Mouse (Mus musculus): ENCODE results near the gene Kri1. TPM values are rescaled to one million over a fixed set of nuclear protein-coding genes. Genes with fewer than 3 reads are reported as not detected.
A peak's percentile ranks its signal among the peaks of the same experiment; 100 is the strongest.
"Not testable (repeated sequence)": the region's sequence is repeated elsewhere in the genome, so short reads cannot be mapped to it uniquely, and the experiment has no call there.

Gene Kri1
- polyA plus RNA-seq, 1 experiment from 2014 or later = 12.9 TPM

DNA sequence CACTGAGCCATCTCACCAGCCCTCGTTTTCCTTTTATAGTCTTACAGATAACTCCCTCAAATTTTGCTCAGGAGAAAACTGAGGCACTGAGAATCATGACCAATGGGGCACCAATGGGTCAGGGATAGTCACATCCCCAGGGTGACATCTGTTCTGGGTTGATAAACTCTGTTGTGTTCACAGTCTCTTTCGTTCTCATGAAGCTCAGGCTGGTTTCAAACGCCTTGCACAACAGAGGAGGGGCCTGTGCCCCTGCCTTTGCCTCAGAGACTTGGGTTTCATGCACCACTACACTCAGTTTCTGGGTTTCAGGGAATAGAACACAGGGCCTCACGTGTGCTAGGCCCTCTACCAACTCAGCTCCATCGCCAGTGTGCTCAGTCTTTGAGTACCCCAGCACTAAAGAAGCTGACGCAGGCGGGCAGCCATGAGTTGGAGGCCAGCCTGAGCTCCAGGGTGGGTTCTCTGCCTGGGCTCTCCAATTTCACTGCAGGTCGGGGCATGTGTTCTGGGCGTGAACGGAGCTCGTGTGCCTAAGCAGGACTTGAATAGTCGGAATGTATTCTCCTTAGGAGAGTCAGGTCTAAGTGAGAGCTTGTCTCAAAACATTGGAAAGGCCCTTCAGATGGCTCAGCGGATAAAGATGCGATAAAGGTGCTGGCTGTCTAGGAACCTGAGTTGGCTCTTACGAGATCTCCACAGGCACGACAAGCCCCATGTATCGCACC, 23.3 kb downstream of the Kri1 start:
- peak overlapping the region; percentile 70 for H3K4me2 ChIP-seq (ENCODE audit: low read length)
- H3K4me1 ChIP-seq (ENCODE audit: control insufficient read depth, insufficient read depth, low read length) = peaks cover 16% of the 10 kb centered on the region
- ATAC-seq (ENCODE audit: low FRiP score, low TSS enrichment) = 0 out of 2 replicates have a peak, but pooled peaks have one; percentile 3
- no peak for DNase-seq
- peak overlapping the region; percentile 76 for H3K27ac ChIP-seq (replicated peaks; ENCODE audit: low read depth, low read length)
- WGBS = 17% methylated on average over 17 of the region's 17 CpGs
- H3K36me3 ChIP-seq (ENCODE audit: control insufficient read depth, insufficient read depth, low read length) = peaks cover 23% of the 10 kb centered on the region
- no peaks in the 10 kb centered on the region for H3K27me3 ChIP-seq (ENCODE audit: control insufficient read depth, insufficient read depth, low read length)
- H3K4me3 ChIP-seq (replicated peaks; ENCODE audit: low read depth, low read length) = peak overlapping the region; percentile 90
- H3K9ac ChIP-seq (replicated peaks; ENCODE audit: low read length) = peak overlapping the region; percentile 57
- no peaks in the 10 kb centered on the region for H3K9me3 ChIP-seq (ENCODE audit: control insufficient read depth, low read length)

DNA sequence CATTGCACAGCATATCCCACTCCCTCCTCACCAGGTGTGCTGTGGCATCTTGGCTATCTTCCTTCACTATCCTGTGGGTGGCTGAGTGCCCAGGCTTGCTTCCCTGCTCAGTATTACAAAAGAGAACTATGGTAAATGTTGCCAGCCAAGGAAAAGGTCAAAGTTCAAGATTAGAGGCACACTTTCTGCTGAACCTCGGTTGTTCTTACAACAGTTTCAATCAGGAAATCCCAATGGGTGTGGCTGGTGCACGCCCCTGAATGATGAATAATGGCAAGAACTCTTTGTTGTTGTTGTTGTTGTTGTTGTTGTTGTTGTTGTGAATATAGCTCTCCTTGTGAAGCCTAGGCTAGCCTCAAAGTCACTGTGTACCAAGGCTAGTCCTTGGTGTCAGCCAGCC, 25.9 kb downstream of the Kri1 start:
- H3K4me2 ChIP-seq (ENCODE audit: low read length) = no peak overlapping the region
- H3K4me1 ChIP-seq (ENCODE audit: control insufficient read depth, insufficient read depth, low read length) = peaks cover 15% of the 10 kb centered on the region
- DNase-seq (no peak), ATAC-seq (ENCODE audit: low FRiP score, low TSS enrichment) (no peak)
- H3K36me3 ChIP-seq (ENCODE audit: control insufficient read depth, insufficient read depth, low read length) = peaks cover 1% of the 10 kb centered on the region; the same call in 1 of the 2 replicates
- H3K27ac ChIP-seq (replicated peaks; ENCODE audit: low read depth, low read length) = no peak overlapping the region
- H3K4me3 ChIP-seq (replicated peaks; ENCODE audit: low read depth, low read length) = no peak overlapping the region
- H3K9me3 ChIP-seq (ENCODE audit: control insufficient read depth, low read length) = no peaks in the 10 kb centered on the region
- WGBS = 69% methylated on average over 2 of the region's 2 CpGs
- no peaks in the 10 kb centered on the region for H3K27me3 ChIP-seq (ENCODE audit: control insufficient read depth, insufficient read depth, low read length)
- H3K9ac ChIP-seq (replicated peaks; ENCODE audit: low read length) = no peak overlapping the region

DNA sequence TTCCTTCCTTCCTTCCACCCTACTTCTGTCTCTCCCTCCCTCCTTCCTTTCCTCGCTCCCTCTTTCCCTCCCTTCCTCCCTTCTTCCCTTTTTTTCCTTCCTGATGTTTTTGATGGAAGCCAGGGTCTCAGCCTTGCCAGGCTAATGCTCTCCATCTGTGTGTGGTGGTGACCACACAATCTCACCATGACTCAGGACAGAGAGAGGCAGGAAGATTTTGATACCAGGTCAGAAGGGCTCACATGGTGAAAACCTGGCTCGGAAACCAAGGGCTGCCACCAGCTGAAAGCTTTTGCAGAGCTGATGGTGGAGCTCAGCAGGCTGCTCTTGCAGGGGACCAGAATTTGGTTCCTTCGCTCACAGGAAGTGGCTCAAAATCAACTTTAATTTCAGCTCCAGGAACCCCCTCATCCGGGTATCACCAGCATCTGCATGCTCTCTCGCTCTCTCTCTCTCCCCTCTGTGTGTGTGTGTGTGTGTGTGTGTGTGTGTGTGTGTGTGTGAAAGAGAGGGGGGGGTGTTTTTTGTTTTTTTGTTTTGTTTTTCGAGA, 27.2 kb downstream of the Kri1 start:
- DNase-seq (no peak), ATAC-seq (ENCODE audit: low FRiP score, low TSS enrichment) (no peak)
- Histone ChIP-seq H3K27me3 (ENCODE audit: control insufficient read depth, insufficient read depth, low read length) (no peaks in the 10 kb centered on the region), H3K27ac (replicated peaks; ENCODE audit: low read depth, low read length) (no peak overlapping the region), H3K4me1 (ENCODE audit: control insufficient read depth, insufficient read depth, low read length) (peaks cover 3% of the 10 kb centered on the region; the same call in 1 of the 2 replicates), H3K36me3 (ENCODE audit: control insufficient read depth, insufficient read depth, low read length) (no peaks in the 10 kb centered on the region), H3K9me3 (ENCODE audit: control insufficient read depth, low read length) (no peaks in the 10 kb centered on the region), H3K4me3 (replicated peaks; ENCODE audit: low read depth, low read length) (no peak overlapping the region), H3K9ac (replicated peaks; ENCODE audit: low read length) (no peak overlapping the region), H3K4me2 (ENCODE audit: low read length) (no peak overlapping the region)
- 82% methylated on average over 6 of the region's 6 CpGs for WGBS

DNA sequence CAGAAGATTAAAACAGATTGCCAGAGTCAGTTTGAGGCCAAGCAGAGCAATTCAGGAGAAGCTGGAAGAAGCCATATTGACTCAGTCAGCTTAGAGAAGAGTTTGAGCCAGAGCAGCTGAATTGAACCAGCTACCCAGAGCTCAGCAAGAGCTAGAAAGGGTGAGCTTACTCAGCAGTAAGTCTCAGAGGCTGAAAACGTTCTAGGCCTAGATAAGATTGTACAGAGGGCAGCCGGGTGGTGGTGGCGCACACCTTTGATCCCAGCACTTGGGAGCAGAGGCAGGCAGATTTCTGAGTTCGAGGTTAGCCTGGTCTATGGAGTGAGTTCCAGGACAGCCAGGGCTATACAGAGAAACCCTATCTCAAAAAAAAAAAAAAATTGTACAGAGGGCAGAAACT, 31.4 kb downstream of the Kri1 start:
- not testable (repeated sequence) for H3K9me3 ChIP-seq (ENCODE audit: control insufficient read depth, low read length); H3K27ac ChIP-seq (replicated peaks; ENCODE audit: low read depth, low read length); H3K4me3 ChIP-seq (replicated peaks; ENCODE audit: low read depth, low read length); H3K4me1 ChIP-seq (ENCODE audit: control insufficient read depth, insufficient read depth, low read length); H3K36me3 ChIP-seq (ENCODE audit: control insufficient read depth, insufficient read depth, low read length); ATAC-seq (ENCODE audit: low FRiP score, low TSS enrichment); H3K4me2 ChIP-seq (ENCODE audit: low read length); H3K9ac ChIP-seq (replicated peaks; ENCODE audit: low read length); H3K27me3 ChIP-seq (ENCODE audit: control insufficient read depth, insufficient read depth, low read length); DNase-seq
- 78% methylated on average over 4 of the region's 4 CpGs for WGBS

DNA sequence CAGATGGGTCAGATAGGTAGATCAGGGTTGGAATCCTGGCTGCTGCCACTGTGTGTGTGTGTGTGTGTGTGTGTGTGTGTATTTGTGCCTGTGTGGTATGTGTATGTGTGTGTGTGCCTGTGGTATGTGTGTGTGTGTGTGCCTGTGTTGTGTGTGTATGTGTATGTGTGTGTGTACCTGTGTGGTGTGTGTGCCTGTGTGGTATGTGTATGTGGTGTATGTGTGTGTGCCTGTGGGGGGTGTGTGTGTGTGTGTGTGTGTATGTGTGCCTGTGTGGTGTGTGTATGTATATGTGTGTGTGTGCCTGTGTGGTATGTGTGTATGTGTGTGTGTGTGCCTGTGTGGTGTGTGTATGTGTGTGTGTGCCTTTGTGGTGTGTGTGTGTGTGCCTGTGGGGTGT, 33.1 kb downstream of the Kri1 start:
- no peaks in the 10 kb centered on the region for H3K9me3 ChIP-seq (ENCODE audit: control insufficient read depth, low read length)
- no peak overlapping the region for H3K27ac ChIP-seq (replicated peaks; ENCODE audit: low read depth, low read length)
- ATAC-seq (ENCODE audit: low FRiP score, low TSS enrichment) = no peak

DNA sequence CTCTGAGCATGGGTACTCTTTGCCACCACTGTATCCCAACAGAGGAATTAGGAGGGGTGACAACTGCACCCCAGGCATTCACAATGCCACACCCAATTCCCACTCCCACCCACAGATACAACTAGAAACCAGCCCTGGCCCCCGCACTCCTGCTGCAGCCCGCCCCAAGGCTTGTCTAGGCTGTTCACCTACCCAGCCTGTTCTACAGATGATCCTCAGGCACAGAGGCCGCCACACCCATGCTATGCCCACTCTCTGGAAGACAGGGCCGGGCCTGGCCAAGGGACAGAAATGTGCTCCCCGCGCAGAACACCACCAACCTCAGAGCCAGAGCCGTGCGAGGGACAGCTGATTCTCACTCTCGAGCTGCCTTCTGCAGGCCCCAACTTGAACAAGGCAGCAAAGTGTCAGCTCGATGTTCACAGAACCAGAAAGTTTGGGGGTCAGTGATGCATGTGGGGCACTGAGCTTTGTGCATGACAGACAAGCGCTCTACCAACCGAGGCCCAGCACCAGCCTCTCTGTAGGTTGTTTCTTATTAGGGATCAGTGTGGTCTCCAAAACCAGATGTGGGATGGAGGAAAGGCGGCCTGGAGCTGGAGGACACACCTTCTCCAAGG, 36.5 kb downstream of the Kri1 start:
- Histone ChIP-seq H3K9me3 (ENCODE audit: control insufficient read depth, low read length) (no peaks in the 10 kb centered on the region), H3K27ac (replicated peaks; ENCODE audit: low read depth, low read length) (no peak overlapping the region), H3K27me3 (ENCODE audit: control insufficient read depth, insufficient read depth, low read length) (peaks cover 36% of the 10 kb centered on the region), H3K36me3 (ENCODE audit: control insufficient read depth, insufficient read depth, low read length) (no peaks in the 10 kb centered on the region), H3K4me1 (ENCODE audit: control insufficient read depth, insufficient read depth, low read length) (no peaks in the 10 kb centered on the region), H3K4me2 (ENCODE audit: low read length) (no peak overlapping the region), H3K4me3 (replicated peaks; ENCODE audit: low read depth, low read length) (no peak overlapping the region), H3K9ac (replicated peaks; ENCODE audit: low read length) (no peak overlapping the region)
- whole genome bisulfite sequencing = 78% methylated on average over 13 of the region's 13 CpGs
- DNase-seq (no peak), ATAC-seq (ENCODE audit: low FRiP score, low TSS enrichment) (no peak)

More for the DNA sequence above, 33.1 kb downstream of the Kri1 start:
- no peaks in the 10 kb centered on the region for H3K36me3 ChIP-seq (ENCODE audit: control insufficient read depth, insufficient read depth, low read length)
- no peak overlapping the region for H3K9ac ChIP-seq (replicated peaks; ENCODE audit: low read length)
- H3K4me2 ChIP-seq (ENCODE audit: low read length) = no peak overlapping the region
- H3K27me3 ChIP-seq (ENCODE audit: control insufficient read depth, insufficient read depth, low read length) = peaks cover 9% of the 10 kb centered on the region
- H3K4me1 ChIP-seq (ENCODE audit: control insufficient read depth, insufficient read depth, low read length) = no peaks in the 10 kb centered on the region
- no peak overlapping the region for H3K4me3 ChIP-seq (replicated peaks; ENCODE audit: low read depth, low read length)
- DNase-seq = no peak

DNA sequence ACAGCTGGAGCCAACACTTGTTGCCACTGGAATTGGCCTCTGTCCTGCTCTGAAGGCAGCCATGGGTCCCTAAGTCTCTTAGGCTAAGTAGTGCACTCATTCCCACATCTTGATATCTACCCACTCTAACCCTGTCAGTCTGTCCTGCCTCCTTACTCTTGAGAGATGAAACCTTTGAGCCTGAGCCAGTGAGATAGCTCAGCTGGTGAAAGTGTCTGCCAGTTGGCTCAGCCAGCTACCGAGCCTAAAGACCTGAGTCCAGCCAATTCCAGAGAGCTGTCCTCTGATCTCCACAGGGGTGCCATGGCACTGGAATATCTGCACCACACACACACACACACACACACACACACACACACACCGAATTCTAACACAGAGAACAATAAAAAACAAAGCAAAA, 37.3 kb downstream of the Kri1 start:
- Histone ChIP-seq H3K27me3 (ENCODE audit: control insufficient read depth, insufficient read depth, low read length) (peaks cover 44% of the 10 kb centered on the region), H3K4me2 (ENCODE audit: low read length) (no peak overlapping the region), H3K4me1 (ENCODE audit: control insufficient read depth, insufficient read depth, low read length) (no peaks in the 10 kb centered on the region), H3K9ac (replicated peaks; ENCODE audit: low read length) (no peak overlapping the region), H3K36me3 (ENCODE audit: control insufficient read depth, insufficient read depth, low read length) (no peaks in the 10 kb centered on the region), H3K9me3 (ENCODE audit: control insufficient read depth, low read length) (no peaks in the 10 kb centered on the region), H3K4me3 (replicated peaks; ENCODE audit: low read depth, low read length) (no peak overlapping the region), H3K27ac (replicated peaks; ENCODE audit: low read depth, low read length) (no peak overlapping the region)
- no peak for DNase-seq
- WGBS = 68% methylated on average over 2 of the region's 2 CpGs
- ATAC-seq (ENCODE audit: low FRiP score, low TSS enrichment) = no peak

DNA sequence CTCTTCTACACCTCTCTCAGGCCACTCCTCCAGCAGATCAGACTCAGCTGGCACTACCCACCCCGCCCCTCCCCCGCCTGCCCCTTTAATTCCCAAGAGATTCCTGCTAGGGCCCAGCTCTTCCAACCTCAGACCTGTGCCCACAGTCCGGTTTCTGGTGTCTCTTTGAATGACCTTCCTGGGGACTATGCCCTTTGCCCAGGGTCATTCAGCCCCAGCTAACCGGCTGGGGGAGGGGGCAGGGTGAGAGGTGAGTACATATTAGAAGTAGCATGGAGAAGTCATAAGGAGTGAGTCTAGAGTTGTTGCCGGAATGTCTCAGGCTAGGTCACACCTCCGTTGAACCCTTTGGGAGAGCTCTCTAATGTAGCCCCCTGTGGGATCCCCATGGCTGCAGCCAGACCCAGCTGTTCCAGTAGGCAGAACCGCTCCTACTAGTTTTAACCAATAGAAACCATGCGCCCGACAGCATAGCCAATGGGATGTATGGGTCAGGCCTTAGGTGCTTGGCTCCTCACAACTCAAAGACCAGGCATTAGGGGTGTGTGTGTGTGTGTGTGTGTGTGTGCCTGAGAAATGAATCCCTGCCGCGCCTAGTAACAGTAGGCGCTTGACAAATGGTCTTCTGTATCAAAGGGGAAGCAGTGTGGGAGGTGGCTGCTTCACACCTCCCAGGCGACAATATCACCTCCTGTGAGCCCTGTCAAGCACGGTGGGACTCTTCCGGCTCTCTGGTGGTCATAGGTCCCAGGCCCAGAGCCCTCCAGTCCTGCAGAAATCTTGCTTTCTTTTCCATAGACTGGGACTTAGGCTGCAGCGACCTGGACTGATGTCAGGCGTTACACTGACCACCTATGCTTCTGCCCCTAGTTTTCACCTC, 37.9 kb downstream of the Kri1 start:
- ATAC-seq (ENCODE audit: low FRiP score, low TSS enrichment) = no peak
- 43% methylated on average over 17 of the region's 17 CpGs for WGBS
- Histone ChIP-seq H3K9ac (replicated peaks; ENCODE audit: low read length) (no peak overlapping the region), H3K9me3 (ENCODE audit: control insufficient read depth, low read length) (no peaks in the 10 kb centered on the region), H3K4me1 (ENCODE audit: control insufficient read depth, insufficient read depth, low read length) (no peaks in the 10 kb centered on the region), H3K36me3 (ENCODE audit: control insufficient read depth, insufficient read depth, low read length) (no peaks in the 10 kb centered on the region), H3K4me3 (replicated peaks; ENCODE audit: low read depth, low read length) (no peak overlapping the region), H3K27me3 (ENCODE audit: control insufficient read depth, insufficient read depth, low read length) (peaks cover 50% of the 10 kb centered on the region), H3K27ac (replicated peaks; ENCODE audit: low read depth, low read length) (no peak overlapping the region), H3K4me2 (ENCODE audit: low read length) (no peak overlapping the region)
- no peak for DNase-seq

Data from midbrain, embryonic 14.5 days (tissue).